Mouse (Mus musculus) mouse trophoblast stem cell (cell line): ENCODE results near the gene Psmb2.

Source experiments
- in situ Hi-C, 2 experiments: fragments of 300-500 bp; cut with MseI, MboI; formaldehyde crosslinking; loops; 2 replicates in 1 of 2; 3 replicates in 1 of 2; pipeline ENCODE4 v1.15.1; 2025

Psmb2 gene

GRCm38 (mm10) chr4:126732111-126732510, 54.7 kb downstream of the Psmb2 start:
- in situ Hi-C loops = loop anchor here in 1 of 2 experiments (25.0 kb wide), 1 partner anchor 120 kb away; the partner anchor contains the start of gene 5730409E04Rik

DNA sequence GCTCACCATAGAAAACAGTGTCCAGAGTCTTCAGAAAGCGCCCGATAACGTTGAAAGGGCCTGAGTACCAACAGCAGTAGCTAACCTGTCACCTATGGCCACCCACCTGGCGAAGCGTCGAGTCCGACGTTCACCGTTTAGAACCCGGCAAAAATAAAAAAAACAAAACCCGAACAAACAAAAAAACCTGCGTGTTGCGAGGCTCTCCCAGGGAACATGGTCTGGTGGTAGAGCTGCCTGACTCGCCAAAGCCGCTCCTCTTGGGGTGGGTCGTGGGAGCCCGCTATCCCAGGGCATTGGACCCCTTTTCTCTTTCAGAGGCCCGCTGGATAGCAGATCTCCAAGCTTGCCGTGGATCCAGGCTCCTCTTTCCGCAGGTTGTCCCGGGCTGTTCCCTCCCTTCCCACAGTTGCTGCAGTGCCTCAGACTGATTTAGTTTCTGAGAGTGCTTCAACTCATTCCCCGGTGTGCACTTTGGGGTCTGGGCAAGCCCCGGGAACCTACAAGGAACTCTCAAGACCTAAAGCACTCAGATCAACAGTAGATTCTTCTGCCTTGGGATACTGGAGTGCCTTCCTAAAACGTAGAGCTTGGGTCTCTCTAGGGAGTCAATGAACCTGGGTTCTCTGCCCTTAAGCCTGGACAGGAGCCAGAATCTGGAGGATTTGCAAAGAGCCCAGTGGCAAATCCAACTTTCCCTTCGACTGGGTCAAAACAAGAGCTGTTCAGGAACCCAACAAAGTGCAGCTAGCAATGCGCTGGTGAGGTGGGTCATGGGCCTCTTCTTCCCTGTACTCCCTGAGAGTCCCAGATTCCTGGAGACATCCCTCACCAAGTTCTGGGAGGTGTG, 55.3 kb downstream of the Psmb2 start:
- in situ Hi-C loops = loop anchor here in 1 of 2 experiments (25.0 kb wide), 1 partner anchor 120 kb away; the partner anchor contains the start of gene 5730409E04Rik

GRCm38 (mm10) chr4:126734001-126734603, 56.7 kb downstream of the Psmb2 start:
- in situ Hi-C loops = loop anchor here in 1 of 2 experiments (25.0 kb wide), 1 partner anchor 122 kb away; the partner anchor contains the start of gene 5730409E04Rik

DNA sequence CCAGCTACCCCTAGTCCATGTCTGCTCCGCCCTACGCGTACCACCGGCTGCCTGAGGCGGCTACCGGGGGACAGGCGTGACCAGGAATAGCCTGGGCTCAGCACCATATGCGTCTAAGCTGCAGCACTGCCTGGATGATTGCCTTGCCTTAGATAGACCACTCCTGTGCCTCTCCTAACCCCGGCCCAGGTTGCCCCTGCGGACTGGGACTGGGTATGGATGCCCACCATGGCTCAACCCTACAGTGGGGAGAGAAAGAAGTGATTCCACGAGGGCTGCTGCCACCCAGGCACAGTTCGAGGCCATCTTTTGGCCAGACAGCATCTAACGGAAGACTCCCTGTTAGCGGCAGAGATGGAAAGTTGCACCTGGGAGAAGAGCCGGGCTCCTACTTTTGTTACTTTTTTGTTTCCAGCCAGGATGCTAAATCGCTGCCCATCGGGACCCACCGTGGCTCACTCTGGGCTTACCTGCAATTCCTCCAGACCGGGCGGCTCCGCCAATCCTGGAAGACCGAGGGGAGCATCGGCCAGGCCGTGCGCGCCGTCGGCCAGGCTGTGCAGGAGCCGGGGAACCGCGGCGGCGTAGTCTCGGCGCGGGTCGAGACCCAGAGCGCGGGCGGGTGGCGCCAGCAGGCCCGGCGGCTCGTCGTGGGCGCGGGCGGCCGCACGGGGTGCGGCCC, 57.4 kb downstream of the Psmb2 start:
- in situ Hi-C loops = loop anchor here in 1 of 2 experiments (25.0 kb wide), 1 partner anchor 123 kb away; the partner anchor contains the start of gene 5730409E04Rik

- in situ Hi-C loops = loop anchor here in 1 of 2 experiments (25.0 kb wide), 1 partner anchor 123 kb away; the partner anchor contains the start of gene 5730409E04Rik
Measured at GRCm38 (mm10) chr4:126735382-126736000, 58.1 kb downstream of the Psmb2 start.

GRCm38 (mm10) chr4:126736001-126736414, 58.6 kb downstream of the Psmb2 start, which contains the start of gene Tfap2e:
Gene Tfap2e, minus strand, starts transcription at chr4:126736240.
- in situ Hi-C loops = loop anchor here in 1 of 2 experiments (25.0 kb wide), 1 partner anchor 124 kb away; the partner anchor contains the start of gene 5730409E04Rik

GRCm38 (mm10) chr4:126739966-126740676, 62.7 kb downstream of the Psmb2 start:
- in situ Hi-C loops = loop anchor here (10.0 to 25.0 kb wide), 2 partner anchors 128 to 135 kb away; partner anchors contain the start of gene 5730409E04Rik (in 2 of the 2)

DNA sequence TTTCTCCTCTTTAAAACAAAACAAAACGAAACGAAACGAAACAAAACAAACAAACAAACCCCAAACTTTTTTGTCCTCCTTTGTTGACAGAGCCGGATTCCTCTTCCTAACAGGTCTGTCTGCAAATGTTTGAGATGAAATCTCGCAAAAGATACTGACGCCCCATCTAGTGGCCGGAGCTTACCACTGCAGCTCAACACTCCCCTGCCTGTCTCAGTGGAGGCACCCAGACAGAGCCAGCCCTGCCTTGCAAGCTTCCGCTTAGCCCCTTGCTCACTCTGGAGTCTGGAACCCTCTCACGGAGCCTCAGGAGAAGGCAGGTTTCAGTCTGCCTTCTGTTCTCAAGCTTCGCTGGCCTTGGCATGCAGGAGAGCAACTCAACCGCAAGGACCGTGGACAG, 64.0 kb downstream of the Psmb2 start:
- in situ Hi-C loops = loop anchor here (10.0 to 25.0 kb wide), 2 partner anchors 129 to 137 kb away; partner anchors contain the start of gene 5730409E04Rik (in 2 of the 2)

GRCm38 (mm10) chr4:126742976-126743375, 65.5 kb downstream of the Psmb2 start:
- in situ Hi-C loops = loop anchor here (10.0 to 25.0 kb wide), 2 partner anchors 131 to 138 kb away; partner anchors contain the start of gene 5730409E04Rik (in 2 of the 2)

DNA sequence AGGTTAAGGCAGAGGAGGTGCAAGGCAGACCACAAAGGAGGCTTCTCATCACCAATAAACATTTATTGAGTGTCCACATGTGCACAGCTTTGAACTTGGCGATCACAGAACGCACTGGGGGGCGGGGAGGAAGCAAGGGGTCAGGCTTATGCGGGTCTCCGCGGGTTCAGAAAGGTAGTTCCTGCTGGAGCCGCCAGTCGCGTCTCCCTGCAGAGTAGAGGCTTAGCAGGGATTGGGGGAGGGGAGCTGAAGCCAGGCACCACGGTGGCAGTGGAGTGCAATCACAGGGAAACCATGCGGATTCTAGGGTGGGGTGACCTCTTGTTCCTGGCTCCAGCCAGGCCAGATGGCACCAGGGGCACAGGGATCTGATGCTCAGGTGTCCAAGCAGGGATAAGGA, 66.3 kb downstream of the Psmb2 start:
- in situ Hi-C loops = loop anchor here (10.0 to 25.0 kb wide), 2 partner anchors 131 to 139 kb away; partner anchors contain the start of gene 5730409E04Rik (in 2 of the 2)

DNA sequence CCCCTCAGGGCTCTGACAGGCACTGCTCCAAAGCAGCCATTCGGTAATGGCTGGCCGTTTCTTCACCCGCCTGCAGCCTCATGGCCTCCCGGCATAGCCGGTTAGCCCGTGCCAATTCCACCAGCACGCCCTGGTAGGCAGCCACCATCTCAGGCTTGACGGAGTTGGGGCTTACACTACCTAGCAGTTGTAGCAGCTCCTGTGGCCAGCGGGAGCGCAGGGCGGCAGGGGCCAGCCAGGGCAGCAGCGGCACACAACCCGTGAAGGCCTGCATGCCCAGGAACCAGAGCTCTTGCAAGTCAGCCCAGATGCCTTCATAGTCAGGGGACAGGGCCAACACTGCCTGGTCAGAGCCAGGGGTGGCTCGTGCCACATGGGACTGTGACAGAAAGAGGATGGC, 67.4 kb downstream of the Psmb2 start:
- in situ Hi-C loops = loop anchor here (10.0 to 25.0 kb wide), 2 partner anchors 133 to 140 kb away; partner anchors contain the start of gene 5730409E04Rik (in 2 of the 2)

DNA sequence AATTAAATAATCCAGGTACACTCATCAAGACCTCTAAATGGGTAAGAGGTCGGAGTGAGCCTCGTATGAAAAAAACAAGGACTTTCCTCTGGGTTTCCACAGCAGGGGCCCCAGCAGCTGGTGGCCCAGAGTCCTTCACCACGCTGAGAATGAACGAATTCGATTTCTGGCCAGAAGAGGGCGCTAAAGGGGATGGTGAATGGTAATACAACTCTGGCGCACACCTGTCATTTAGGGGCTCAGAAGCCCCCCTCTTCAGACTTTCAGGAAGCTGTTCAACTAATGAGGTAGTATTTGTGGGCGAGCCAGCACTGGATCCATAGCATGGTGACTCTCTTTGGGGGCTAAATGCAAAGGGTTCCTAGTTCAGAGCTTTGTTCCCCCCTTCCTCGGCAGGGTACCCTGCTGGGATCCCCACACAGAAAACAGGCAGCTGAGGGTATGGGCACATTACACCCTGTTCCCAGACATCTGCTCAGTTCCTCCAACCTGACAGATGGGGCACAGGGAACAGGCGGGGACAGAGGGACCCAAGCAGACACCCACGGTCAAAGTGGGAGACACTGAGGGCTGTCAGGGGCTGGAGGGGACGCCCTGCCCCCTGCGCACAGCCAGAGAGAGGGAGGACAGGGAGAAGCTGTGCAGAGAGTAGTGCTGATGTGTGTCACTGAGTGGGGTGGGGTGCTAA, 68.2 kb downstream of the Psmb2 start:
- in situ Hi-C loops = loop anchor here (10.0 to 25.0 kb wide), 2 partner anchors 133 to 141 kb away; partner anchors contain the start of gene 5730409E04Rik (in 2 of the 2)

- in situ Hi-C loops = loop anchor here (10.0 to 25.0 kb wide), 2 partner anchors 134 to 142 kb away; partner anchors contain the start of gene 5730409E04Rik (in 2 of the 2)
Measured at GRCm38 (mm10) chr4:126746194-126746840, 68.9 kb downstream of the Psmb2 start.

DNA sequence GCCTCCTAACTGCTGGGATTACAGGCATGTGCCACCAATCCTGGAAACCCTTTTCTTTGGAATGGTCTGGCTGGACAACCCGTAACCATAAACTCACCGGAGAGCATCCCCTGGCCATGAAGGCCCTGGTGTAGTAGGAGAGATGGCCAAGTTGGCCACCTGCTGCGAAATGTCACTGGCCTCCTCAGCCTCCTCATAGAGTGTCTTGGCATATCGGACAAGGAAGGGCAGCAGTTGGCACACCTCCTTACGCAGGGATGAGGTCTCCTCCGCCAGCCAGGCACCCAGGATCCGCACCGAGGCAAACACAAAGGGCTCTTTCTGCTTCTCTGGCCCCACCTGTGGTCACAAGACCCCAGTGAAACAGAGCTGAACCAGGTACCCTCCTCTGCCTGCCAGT, 71.0 kb downstream of the Psmb2 start:
- in situ Hi-C loops = loop anchor here (10.0 to 25.0 kb wide), 2 partner anchors 136 to 144 kb away; partner anchors contain the start of gene 5730409E04Rik (in 2 of the 2)

DNA sequence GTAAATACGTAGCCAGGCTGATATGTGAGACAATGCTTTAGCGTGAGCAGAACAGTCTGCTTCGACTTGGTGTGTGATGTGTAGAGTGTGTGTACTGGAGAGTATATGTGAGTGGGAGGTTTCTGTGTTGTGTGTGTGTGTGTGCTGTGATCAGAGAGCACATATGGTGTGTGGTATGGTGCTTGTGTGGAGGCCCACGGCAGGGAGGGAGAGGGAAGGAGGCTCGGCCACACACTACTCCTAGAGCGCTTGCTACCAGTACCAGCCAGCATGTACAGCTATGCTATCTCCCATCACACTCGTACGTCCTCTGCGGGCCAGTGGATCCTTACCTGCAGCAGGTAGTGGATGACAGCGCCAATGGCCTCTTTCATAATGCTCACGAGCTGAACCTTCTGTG, 72.1 kb downstream of the Psmb2 start:
- in situ Hi-C loops = loop anchor here (10.0 to 25.0 kb wide), 2 partner anchors 137 to 145 kb away; partner anchors contain the start of gene 5730409E04Rik (in 2 of the 2)

- in situ Hi-C loops = no loop called here
Measured at GRCm38 (mm10) chr4:126750046-126750683, 72.7 kb downstream of the Psmb2 start.

- in situ Hi-C loops = no loop called here
Measured at GRCm38 (mm10) chr4:126750863-126751555, 73.6 kb downstream of the Psmb2 start.
